31 mouse cellular contexts compared by ENCODE assay signal in genomic region chr4:59892731-59893130, GRCm38 (mm10). TPM values are rescaled to one million over a fixed set of nuclear protein-coding genes. Genes with fewer than 3 reads are reported as not detected.
DNase-seq lines count a peak whose midpoint lies in the region; ATAC-seq and TF ChIP-seq lines count a peak whose summit lies in the region.
"Had no signal": no experiment of that assay in that cellular context is flagged by ENCODE, and none has a peak within 500 bp of the region (broad histone marks: within the 10 kb centered on the region; RNA-seq: fewer than 3 reads in every experiment).

No protein-coding gene starts in this region.

- no peak for DNase-seq in embryonic facial prominence, embryonic 14.5 days (ENCODE audit: low spot score)
- no peak for DNase-seq in embryonic facial prominence, embryonic 10.5 days (ENCODE audit: low spot score)
- no peak for DNase-seq in heart, postnatal 0 days (ENCODE audit: low spot score)
- DNase-seq in 3T3-L1 (ENCODE audit: low read depth, low spot score) = peak; percentile 24
- peak; percentile 68 for DNase-seq in brain, adult 2 months (ENCODE audit: low read depth, low spot score)
- DNase-seq in kidney, adult 11 months = no peak
- DNase-seq: adrenal gland, adult 8-10 months; adrenal gland, postnatal 14 days; adrenal gland, postnatal 36 days; cerebellum, adult 11 months; cerebellum, adult 18-20 months; cerebellum, adult 8-10 months; cerebellum, adult 9-11 months; cerebellum, postnatal 14 days; cerebellum, postnatal 36 days; embryo, embryonic 11 days had no signal

- no peaks in the 10 kb centered on the region for H3K9me3 ChIP-seq in embryonic facial prominence, embryonic 14.5 days (ENCODE audit: control insufficient read depth, low read length)
- no peaks in the 10 kb centered on the region for H3K9me3 ChIP-seq in embryonic facial prominence, embryonic 10.5 days
- no peaks in the 10 kb centered on the region for H3K9me3 ChIP-seq in heart, postnatal 0 days (replicated peaks; ENCODE audit: control insufficient read depth, low read length)
- H3K9me3 ChIP-seq in heart, embryonic 11.5 days (replicated peaks; ENCODE audit: control insufficient read depth, low read length) = no peaks in the 10 kb centered on the region
- H3K9me3 ChIP-seq: embryonic facial prominence, embryonic 12.5 days; embryonic facial prominence, embryonic 15.5 days; forebrain, embryonic 10.5 days; forebrain, embryonic 12.5 days had no signal

- H3K27me3 ChIP-seq in embryonic facial prominence, embryonic 14.5 days (replicated peaks; ENCODE audit: control insufficient read depth, insufficient read depth, low read length) = no peaks in the 10 kb centered on the region
- H3K27me3 ChIP-seq in embryonic facial prominence, embryonic 10.5 days (replicated peaks; ENCODE audit: low read depth, poor library complexity, severe bottlenecking) = no peaks in the 10 kb centered on the region
- no peaks in the 10 kb centered on the region for H3K27me3 ChIP-seq in heart, postnatal 0 days (ENCODE audit: control insufficient read depth, insufficient read depth, low read length)
- no peaks in the 10 kb centered on the region for H3K27me3 ChIP-seq in heart, embryonic 11.5 days (ENCODE audit: control insufficient read depth, insufficient read depth, low read length)
- H3K27me3 ChIP-seq: embryonic facial prominence, embryonic 12.5 days; embryonic facial prominence, embryonic 15.5 days; forebrain, embryonic 12.5 days; Patski had no signal

- no peaks in the 10 kb centered on the region for H3K4me1 ChIP-seq in embryonic facial prominence, embryonic 14.5 days (ENCODE audit: control insufficient read depth, insufficient read depth, low read length)
- 0 out of 2 replicates have a peak, but pooled peaks cover 3% of the 10 kb centered on the region for H3K4me1 ChIP-seq in embryonic facial prominence, embryonic 10.5 days
- H3K4me1 ChIP-seq in heart, postnatal 0 days (ENCODE audit: control insufficient read depth, insufficient read depth) = peaks cover 37% of the 10 kb centered on the region
- peaks cover 26% of the 10 kb centered on the region for H3K4me1 ChIP-seq in heart, embryonic 11.5 days (ENCODE audit: control insufficient read depth, insufficient read depth, low read length)
- H3K4me1 ChIP-seq: embryonic facial prominence, embryonic 12.5 days; embryonic facial prominence, embryonic 15.5 days; forebrain, embryonic 10.5 days; forebrain, embryonic 12.5 days had no signal

- no peak overlapping the region for H3K4me2 ChIP-seq in embryonic facial prominence, embryonic 14.5 days (ENCODE audit: low read depth, low read length)
- H3K4me2 ChIP-seq in heart, postnatal 0 days (ENCODE audit: low read depth, low read length) = no peak overlapping the region
- H3K4me2 ChIP-seq in heart, embryonic 11.5 days = no peak overlapping the region
- H3K4me2 ChIP-seq: embryonic facial prominence, embryonic 12.5 days; embryonic facial prominence, embryonic 15.5 days; forebrain, embryonic 12.5 days had no signal

- ATAC-seq in embryonic facial prominence, embryonic 14.5 days (ENCODE audit: low read depth) = peak; percentile 17; the same call in 1 of the 2 replicates
- ATAC-seq in heart, postnatal 0 days (ENCODE audit: insufficient read depth, low read depth) = no peak
- ATAC-seq in heart, embryonic 11.5 days (replicated peaks; ENCODE audit: insufficient number of reproducible peaks, low FRiP score, low TSS enrichment) = no peak
- ATAC-seq: activated CD4-positive, CD25-positive, alpha-beta regulatory T cell, adult 4 months; Patski had no signal

- H3K4me3 ChIP-seq in embryonic facial prominence, embryonic 14.5 days (ENCODE audit: low read depth, low read length) = no peak overlapping the region
- no peak overlapping the region for H3K4me3 ChIP-seq in embryonic facial prominence, embryonic 10.5 days
- no peak overlapping the region for H3K4me3 ChIP-seq in heart, postnatal 0 days (ENCODE audit: low read depth, low read length)
- H3K4me3 ChIP-seq in heart, embryonic 11.5 days (ENCODE audit: low read depth, low read length) = no peak overlapping the region
- H3K4me3 ChIP-seq: embryonic facial prominence, embryonic 12.5 days; embryonic facial prominence, embryonic 15.5 days; erythroblast, embryonic 14.5 days; forebrain, embryonic 10.5 days; forebrain, embryonic 12.5 days had no signal

- no peak for TF ChIP-seq CTCF in heart, postnatal 0 days (IDR thresholded peaks at IDR 0.05; ENCODE audit: low read depth)

- no peak for TF ChIP-seq EP300 in heart, postnatal 0 days (IDR thresholded peaks at IDR 0.05; ENCODE audit: low read depth)

- peaks cover 21% of the 10 kb centered on the region for H3K36me3 ChIP-seq in embryonic facial prominence, embryonic 14.5 days (ENCODE audit: control insufficient read depth, insufficient read depth, low read length)
- peaks cover 31% of the 10 kb centered on the region for H3K36me3 ChIP-seq in embryonic facial prominence, embryonic 10.5 days (replicated peaks)
- peaks cover 21% of the 10 kb centered on the region for H3K36me3 ChIP-seq in heart, postnatal 0 days (replicated peaks; ENCODE audit: control insufficient read depth, insufficient read depth, low read length)
- no peaks in the 10 kb centered on the region for H3K36me3 ChIP-seq in heart, embryonic 11.5 days (ENCODE audit: control insufficient read depth, insufficient read depth, low read length)

- 92% methylated on average over 5 of the region's 5 CpGs for WGBS in embryonic facial prominence, embryonic 14.5 days
- WGBS in embryonic facial prominence, embryonic 10.5 days = 96% methylated on average over 5 of the region's 5 CpGs
- WGBS in heart, postnatal 0 days = 93% methylated on average over 5 of the region's 5 CpGs
- 84% methylated on average over 5 of the region's 5 CpGs for WGBS in heart, embryonic 11.5 days (ENCODE audit: insufficient replicate concordance)

- no peak overlapping the region for H3K9ac ChIP-seq in embryonic facial prominence, embryonic 14.5 days (ENCODE audit: low read depth, low read length)
- H3K9ac ChIP-seq in heart, postnatal 0 days (replicated peaks; ENCODE audit: low read depth, low read length) = no peak overlapping the region
- H3K9ac ChIP-seq in heart, embryonic 11.5 days (ENCODE audit: low read depth, low read length) = no peak overlapping the region
- H3K9ac ChIP-seq: embryonic facial prominence, embryonic 12.5 days; embryonic facial prominence, embryonic 15.5 days; forebrain, embryonic 12.5 days had no signal

- H3K27ac ChIP-seq in embryonic facial prominence, embryonic 14.5 days (replicated peaks; ENCODE audit: low read depth, low read length) = no peak overlapping the region
- H3K27ac ChIP-seq in embryonic facial prominence, embryonic 10.5 days (replicated peaks) = no peak overlapping the region
- H3K27ac ChIP-seq in heart, postnatal 0 days (ENCODE audit: low read depth) = 0 out of 2 replicates have a peak overlapping the region, but pooled peaks have one; percentile 69
- H3K27ac ChIP-seq in heart, embryonic 11.5 days (ENCODE audit: low read depth, low read length) = no peak overlapping the region
- H3K27ac ChIP-seq: embryonic facial prominence, embryonic 12.5 days; embryonic facial prominence, embryonic 15.5 days; forebrain, embryonic 10.5 days; forebrain, embryonic 12.5 days had no signal

RNA-seq across cellular contexts. Expression of gene Slc46a2, which starts 22.1 kb away (rescaled TPM):
- 0.41 and 0.84 TPM in 2 replicates for polyA plus RNA-seq in embryonic facial prominence, embryonic 14.5 days (2014; fragmentation: Nextera tagmentation; extraction: Ambion mirVana)
- 0.05 TPM in 1 of 2 replicates, not detected in the other for polyA plus RNA-seq in embryonic facial prominence, embryonic 10.5 days (2016; fragmentation: Nextera tagmentation; extraction: Ambion mirVana)
- 0.35 and 2.5 TPM in 2 replicates for total RNA-seq in heart, postnatal 0 days (2014; rRNA removed; ENCODE audit: low replicate concordance)
- polyA plus RNA-seq in heart, postnatal 0 days (2015; fragmentation: Nextera tagmentation; extraction: Ambion mirVana) = 0.10 and 0.14 TPM in 2 replicates
- 0.13 and 0.39 TPM in 2 replicates for polyA plus RNA-seq in heart, embryonic 11.5 days (2014; fragmentation: Nextera tagmentation; extraction: Ambion mirVana)
- total RNA-seq: adrenal gland, adult 18-20 months; adrenal gland, adult 8-10 months; adrenal gland, postnatal 14 days; adrenal gland, postnatal 36 days; common myeloid progenitor, adult 5-6 weeks; ES-E14; MEL had no signal
- polyA plus RNA-seq: brain, embryonic 14.5 days; C2C12; erythroblast, embryonic 14.5 days; forebrain, embryonic 10.5 days; forebrain, embryonic 12.5 days; forebrain, embryonic 16.5 days; Patski had no signal

Comparison
In these comparisons a context has a peak if more than half of its experiments do, and no peak if none do; other contexts are left out.
1. DNase-seq: peak in 3T3-L1 (single experiment) and brain, adult 2 months (single experiment); none in embryonic facial prominence, embryonic 14.5 days (single experiment), embryonic facial prominence, embryonic 10.5 days (single experiment), heart, postnatal 0 days (single experiment) and kidney, adult 11 months (single experiment).